Mouse (Mus musculus) stomach, postnatal 0 days (tissue): Measurements from ENCODE around the gene Kif26b.

ENCODE experiments used
- CTCF ChIP-seq: IDR thresholded peaks from 2 replicates; pipeline ENCODE4 v1.5.1; 2016; ENCODE audit warnings: antibody characterized with exemption, low read depth, mild to moderate bottlenecking, moderate library complexity
- EP300 ChIP-seq: optimal IDR thresholded peaks from 2 replicates; pipeline ENCODE3; 2016; ENCODE audit warnings: antibody characterized with exemption

- no peak for TF ChIP-seq CTCF
- no peak for TF ChIP-seq EP300
Observed at GRCm38 (mm10) chr1:178733035-178733434, 204.1 kb downstream of the Kif26b start.
